Mouse (Mus musculus): ENCODE data around the gene Eef2kmt. TPM values are rescaled to one million over a fixed set of nuclear protein-coding genes. Genes with fewer than 3 reads are reported as not detected.
"Not testable (repeated sequence)": the region's sequence is repeated elsewhere in the genome, so short reads cannot be mapped to it uniquely, and the experiment has no call there.

Gene Eef2kmt
- total RNA-seq, 2 experiments from 2014 or later, result 9.2 to 9.3 TPM

- DNase-seq; intact Hi-C loops (cut with DNase I): not testable (repeated sequence)
Measured at GRCm38 (mm10) chr16:5228103-5228502, 27.7 kb downstream of the Eef2kmt start.

GRCm38 (mm10) chr16:5227501-5227900 lies 28.3 kb downstream of the Eef2kmt start:
- intact Hi-C loops (cut with DNase I); DNase-seq: not testable (repeated sequence)

- peak in 1 of 2 experiments; percentile 33 for DNase-seq
- intact Hi-C loops (cut with DNase I), result not testable (repeated sequence)
Measured at GRCm38 (mm10) chr16:5226534-5226933, 29.2 kb downstream of the Eef2kmt start.

- intact Hi-C loops (cut with DNase I), result no loop called here
- peak in 1 of 2 experiments; percentile 19 for DNase-seq
Measured at GRCm38 (mm10) chr16:5222140-5222539, 33.6 kb downstream of the Eef2kmt start, which contains the start of gene AU021092. Gene AU021092 (minus strand): TSS chr16:5222299.

GRCm38 (mm10) chr16:5221403-5221802 lies 34.4 kb downstream of the Eef2kmt start:
- DNase-seq, result peak in 1 of 2 experiments; percentile 37
- intact Hi-C loops (cut with DNase I), result no loop called here

- intact Hi-C loops (cut with DNase I), result no loop called here
Measured at GRCm38 (mm10) chr16:5217341-5218133, 38.2 kb downstream of the Eef2kmt start.

GRCm38 (mm10) chr16:5216686-5217085 lies 39.1 kb downstream of the Eef2kmt start:
- DNase-seq, result peak in 1 of 2 experiments; percentile 15
- intact Hi-C loops (cut with DNase I), result no loop called here

More at GRCm38 (mm10) chr16:5217341-5218133, 38.2 kb downstream of the Eef2kmt start:
- DNase-seq, result no peak

- DNase-seq, result no peak
- intact Hi-C loops (cut with DNase I), result no loop called here
Measured at GRCm38 (mm10) chr16:5214126-5214525, 41.7 kb downstream of the Eef2kmt start.

GRCm38 (mm10) chr16:5212150-5212549 lies 43.6 kb downstream of the Eef2kmt start:
- no peak for DNase-seq

GRCm38 (mm10) chr16:5210365-5210764 lies 45.4 kb downstream of the Eef2kmt start:
- intact Hi-C loops (cut with DNase I), result no loop called here
- no peak for DNase-seq

More at GRCm38 (mm10) chr16:5212150-5212549, 43.6 kb downstream of the Eef2kmt start:
- intact Hi-C loops (cut with DNase I), result no loop called here

GRCm38 (mm10) chr16:5206051-5206450 lies 49.7 kb downstream of the Eef2kmt start:
- DNase-seq, result no peak
- intact Hi-C loops (cut with DNase I), result no loop called here

GRCm38 (mm10) chr16:5205431-5205970 lies 50.3 kb downstream of the Eef2kmt start:
- intact Hi-C loops (cut with DNase I), result no loop called here
- DNase-seq, result peak in 1 of 2 experiments; percentile 27

GRCm38 (mm10) chr16:5203668-5204433 lies 51.9 kb downstream of the Eef2kmt start, which contains the start of gene Nagpa:
Gene Nagpa (minus strand): TSS chr16:5204012.
- intact Hi-C loops (cut with DNase I), result loop anchor here (2.0 kb wide), 2 partner anchors 41 to 51 kb away; partner anchors contain the start of gene Eef2kmt
- DNase-seq, result peak; percentile 80 to 83

GRCm38 (mm10) chr16:5203200-5203599 lies 52.6 kb downstream of the Eef2kmt start:
- DNase-seq, result peak in 1 of 2 experiments; percentile 39
- intact Hi-C loops (cut with DNase I), result loop anchor here (2.0 kb wide), 2 partner anchors 42 to 52 kb away; partner anchors contain the start of gene Eef2kmt

GRCm38 (mm10) chr16:5202681-5203080 lies 53.1 kb downstream of the Eef2kmt start:
- DNase-seq, result peak; percentile 59 to 69
- intact Hi-C loops (cut with DNase I), result loop anchor here (2.0 kb wide), 2 partner anchors 42 to 52 kb away; partner anchors contain the start of gene Eef2kmt

- peak; percentile 65 to 78 for DNase-seq
- intact Hi-C loops (cut with DNase I), result loop anchor here (5.0 kb wide), 1 partner anchor 138 kb away; no protein-coding TSS in a partner anchor
Measured at GRCm38 (mm10) chr16:5195080-5195479, 60.7 kb downstream of the Eef2kmt start.
